Mouse (Mus musculus): ENCODE measurements around the gene Smc3. TPM values are rescaled to one million over a fixed set of nuclear protein-coding genes. Genes with fewer than 3 reads are reported as not detected.

The Smc3 gene
- total and polyA plus RNA-seq, 3 experiments, result 45.7 to 76.3 (median 56.0) TPM

DNA sequence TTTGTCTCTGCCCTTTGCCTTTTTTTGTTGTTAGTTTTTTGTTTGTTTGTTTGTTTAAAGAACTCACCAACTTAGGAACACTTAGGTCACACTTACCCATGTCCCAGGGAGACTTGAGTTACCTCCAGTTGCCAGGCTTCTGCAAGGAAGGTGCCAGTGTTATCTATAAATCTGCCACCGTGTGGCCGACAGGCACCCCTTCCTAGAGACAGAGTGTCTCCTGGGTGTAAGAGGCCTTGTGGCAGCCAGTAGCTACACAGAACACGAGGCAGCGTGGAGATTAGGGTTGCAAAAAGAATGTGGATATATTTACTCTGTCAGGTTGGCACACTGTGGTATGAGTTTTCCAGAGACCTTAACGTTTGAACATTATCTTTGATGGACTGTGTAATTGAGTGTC is 47.9 kb downstream of the Smc3 start:
- DNase-seq (ENCODE audit: extremely low read depth), result no peak
- no peaks in the 10 kb centered on the region for H3K27me3 ChIP-seq (replicated peaks)
- TF ChIP-seq UBTF (IDR thresholded peaks at IDR 0.05; ENCODE audit: low read depth, low read length), result no peak
- no peak for TF ChIP-seq GABPA (IDR thresholded peaks at IDR 0.05; ENCODE audit: insufficient replicate concordance, low read depth, low read length)
- peak; percentile 3; the same call in 1 of the 2 replicates for TF ChIP-seq SMC3 (IDR thresholded peaks at IDR 0.05; ENCODE audit: low read depth, low read length)
- 0 out of 4 replicates have a peak, but pooled peaks of 1 of the 2 experiments have one; percentile 2 for TF ChIP-seq CTCF (conservative IDR thresholded peaks at IDR 0.05 in 1 of 2, IDR thresholded peaks at IDR 0.05 in 1 of 2; ENCODE audit: low read depth in 2 of 2, low read length in 2 of 2)
- no peak for TF ChIP-seq MAFK (IDR thresholded peaks at IDR 0.05; ENCODE audit: insufficient replicate concordance, low read length)
- TF ChIP-seq NRF1 (IDR thresholded peaks at IDR 0.05; ENCODE audit: low read depth, low read length), result no peak
- no peak for TF ChIP-seq MEF2A (IDR thresholded peaks at IDR 0.05; ENCODE audit: borderline replicate concordance, low read depth, low read length)
- no peak for TF ChIP-seq ZNF384 (IDR thresholded peaks at IDR 0.05; ENCODE audit: low read depth, low read length)
- TF ChIP-seq ETS1 (conservative IDR thresholded peaks at IDR 0.05; ENCODE audit: low read depth, low read length), result no peak
- no peak for TF ChIP-seq ZC3H11A (IDR thresholded peaks at IDR 0.05; ENCODE audit: low read depth, low read length)
- H3K4me3 ChIP-seq (replicated peaks in 1 of 3; ENCODE audit: low read depth in 2 of 3, low read length in 2 of 3, poor library complexity in 1 of 3), result no peak overlapping the region
- no peak overlapping the region for H3K4me2 ChIP-seq (ENCODE audit: insufficient read depth, low read depth, poor library complexity, severe bottlenecking)
- dilution Hi-C loops (cut with MboI; ENCODE audit: extremely low pct_ligation_motif_present, extremely low pct_unique_long_range_greater_than_20kb, low sequenced_read_pairs), result no loop called here
- H3K79me2 ChIP-seq (replicated peaks; ENCODE audit: control insufficient read depth, extremely low read depth, insufficient read depth, poor library complexity, severe bottlenecking), result no peaks in the 10 kb centered on the region
- H3K9me3 ChIP-seq (replicated peaks; ENCODE audit: low read length), result no peaks in the 10 kb centered on the region
- H3K36me3 ChIP-seq (replicated peaks in 1 of 2; ENCODE audit: control insufficient read depth in 1 of 2, insufficient read depth in 1 of 2, low read length in 1 of 2), result peaks cover 30 to 55% of the 10 kb centered on the region in 2 experiments
- peaks cover 0 to 3% of the 10 kb centered on the region in 2 experiments; a peak in 1 of 4 replicates for H3K4me1 ChIP-seq (ENCODE audit: control insufficient read depth in 1 of 2, insufficient read depth in 2 of 2)
- H3K9ac ChIP-seq (ENCODE audit: insufficient read depth, low read depth), result no peak overlapping the region
- no peak overlapping the region for H3K27ac ChIP-seq (ENCODE audit: insufficient read depth, low read depth)
- in situ Hi-C loops (cut with MboI; ENCODE audit: low pct_ligation_motif_present, low pct_unique_long_range_greater_than_20kb, low sequenced_read_pairs), result no loop called here

DNA sequence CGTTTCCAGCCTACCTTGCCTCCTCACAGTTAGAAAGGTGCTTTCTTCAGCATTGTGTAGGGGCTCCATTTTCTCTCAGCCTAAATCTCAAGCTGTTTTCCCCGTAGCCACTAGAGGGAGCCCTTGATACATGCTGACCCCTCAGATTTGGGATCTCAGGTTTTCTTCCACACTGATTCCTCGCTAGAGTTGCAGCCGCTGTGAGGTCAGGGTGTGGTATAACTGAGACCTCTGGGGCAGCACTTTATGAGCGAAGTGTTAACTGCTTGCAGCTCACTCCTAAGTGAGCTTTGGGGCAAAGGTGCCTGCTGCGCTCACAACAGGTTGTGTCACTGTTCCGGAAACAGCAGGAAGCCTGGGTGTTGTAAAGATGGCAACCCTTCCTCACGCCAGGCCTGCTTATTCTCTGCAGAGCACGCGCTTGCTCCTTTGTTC is 48.6 kb downstream of the Smc3 start:
- Histone ChIP-seq H3K27me3 (replicated peaks) (no peaks in the 10 kb centered on the region), H3K27ac (ENCODE audit: insufficient read depth, low read depth) (no peak overlapping the region), H3K9ac (ENCODE audit: insufficient read depth, low read depth) (no peak overlapping the region), H3K36me3 (replicated peaks in 1 of 2; ENCODE audit: control insufficient read depth in 1 of 2, insufficient read depth in 1 of 2, low read length in 1 of 2) (peaks cover 27 to 49% of the 10 kb centered on the region in 2 experiments), H3K4me1 (ENCODE audit: control insufficient read depth in 1 of 2, insufficient read depth in 2 of 2) (peaks cover 1 to 8% of the 10 kb centered on the region in 2 experiments; a peak in 2 of 4 replicates), H3K9me3 (replicated peaks; ENCODE audit: low read length) (no peaks in the 10 kb centered on the region), H3K79me2 (replicated peaks; ENCODE audit: control insufficient read depth, extremely low read depth, insufficient read depth, poor library complexity, severe bottlenecking) (no peaks in the 10 kb centered on the region), H3K4me3 (replicated peaks in 1 of 3; ENCODE audit: low read depth in 2 of 3, low read length in 2 of 3, poor library complexity in 1 of 3) (no peak overlapping the region), H3K4me2 (ENCODE audit: insufficient read depth, low read depth, poor library complexity, severe bottlenecking) (no peak overlapping the region)
- in situ Hi-C loops (cut with MboI; ENCODE audit: low pct_ligation_motif_present, low pct_unique_long_range_greater_than_20kb, low sequenced_read_pairs), result no loop called here
- TF ChIP-seq TBP (conservative IDR thresholded peaks at IDR 0.05; ENCODE audit: low read depth, low read length), result no peak
- TF ChIP-seq RCOR1 (conservative IDR thresholded peaks at IDR 0.05; ENCODE audit: low read depth, low read length), result no peak
- no peak for TF ChIP-seq POLR2A (IDR thresholded peaks at IDR 0.05; ENCODE audit: low read depth, low read length)
- TF ChIP-seq ZNF384 (IDR thresholded peaks at IDR 0.05; ENCODE audit: low read depth, low read length), result no peak
- TF ChIP-seq JUND (conservative IDR thresholded peaks at IDR 0.05; ENCODE audit: low read depth, low read length), result no peak
- TF ChIP-seq GABPA (IDR thresholded peaks at IDR 0.05; ENCODE audit: insufficient replicate concordance, low read depth, low read length), result no peak
- TF ChIP-seq SIN3A (IDR thresholded peaks at IDR 0.05; ENCODE audit: low read length), result 0 out of 2 replicates have a peak, but pooled peaks have one; percentile 23
- TF ChIP-seq MYC (IDR thresholded peaks at IDR 0.05; ENCODE audit: low read depth, low read length), result no peak
- TF ChIP-seq E2F4 (IDR thresholded peaks at IDR 0.05; ENCODE audit: insufficient replicate concordance, low read depth, low read length), result no peak
- peak; percentile 92 for TF ChIP-seq RAD21 (IDR thresholded peaks at IDR 0.05; ENCODE audit: low read depth, low read length)
- 0 out of 2 replicates have a peak, but pooled peaks have one; percentile 21 for TF ChIP-seq ZC3H11A (IDR thresholded peaks at IDR 0.05; ENCODE audit: low read depth, low read length)
- peak; percentile 95 for TF ChIP-seq CTCF (conservative IDR thresholded peaks at IDR 0.05 in 1 of 2, IDR thresholded peaks at IDR 0.05 in 1 of 2; ENCODE audit: low read depth in 2 of 2, low read length in 2 of 2)
- TF ChIP-seq JUN (IDR thresholded peaks at IDR 0.05; ENCODE audit: insufficient read depth, low read depth, low read length), result no peak
- no peak for TF ChIP-seq MAX (IDR thresholded peaks at IDR 0.05; ENCODE audit: low read length)
- TF ChIP-seq SMC3 (IDR thresholded peaks at IDR 0.05; ENCODE audit: low read depth, low read length), result peak; percentile 83
- no peak for TF ChIP-seq USF1 (IDR thresholded peaks at IDR 0.05; ENCODE audit: low read depth, low read length)
- TF ChIP-seq IRF4 (IDR thresholded peaks at IDR 0.05; ENCODE audit: low read depth, low read length), result no peak
- no peak for TF ChIP-seq ZMIZ1 (IDR thresholded peaks at IDR 0.05; ENCODE audit: low read depth, low read length)
- dilution Hi-C loops (cut with MboI; ENCODE audit: extremely low pct_ligation_motif_present, extremely low pct_unique_long_range_greater_than_20kb, low sequenced_read_pairs), result no loop called here
- DNase-seq (ENCODE audit: extremely low read depth), result peak; percentile 77

Measured in CH12.LX (cell line).